Mouse (Mus musculus) liver, postnatal 0 days (tissue): Measurements from ENCODE around the gene Cnnm1. TPM values are rescaled to one million over a fixed set of nuclear protein-coding genes. Genes with fewer than 3 reads are reported as not detected.
A peak's percentile ranks its signal among the peaks of the same experiment; 100 is the strongest.

Experiments
- ATAC-seq: fragments of 200-750 bp; cut with Nextera tagmentation; 2 replicates; pipeline ENCODE4 v1.8.0; 2017; ENCODE audit warnings: mild to moderate bottlenecking, moderate library complexity
- DNase-seq: peaks from one replicate; pipeline ENCODE4 v3.0.0-alpha.2; 2016
- H3K27ac ChIP-seq: fragments of 300-500 bp; sonication (generic); 2 replicates; pipeline ENCODE4 v1.5.1; 2014; ENCODE audit warnings: antibody characterized with exemption, moderate library complexity, mild to moderate bottlenecking, low read depth
- H3K27me3 ChIP-seq: fragments of 300-500 bp; sonication (generic); 2 replicates; pipeline ENCODE4 v1.6.1; 2014; ENCODE audit warnings: low read length, control low read depth, mixed read lengths; ENCODE audit not compliant: insufficient read depth
- H3K36me3 ChIP-seq: fragments of 300-500 bp; sonication (generic); replicated peaks from 2 replicates; pipeline ENCODE4 v1.6.1; 2014; ENCODE audit warnings: mild to moderate bottlenecking, control low read depth, low read length, moderate library complexity, mixed read lengths; ENCODE audit not compliant: insufficient read depth
- H3K4me1 ChIP-seq: fragments of 300-500 bp; sonication (generic); 2 replicates; pipeline ENCODE4 v1.6.1; 2014; ENCODE audit warnings: antibody characterized with exemption, mild to moderate bottlenecking, control low read depth; ENCODE audit not compliant: insufficient read depth
- H3K4me2 ChIP-seq: fragments of 300-500 bp; sonication (generic); 2 replicates; pipeline ENCODE4 v1.6.1; 2014; ENCODE audit warnings: low read depth, mild to moderate bottlenecking, low read length, moderate library complexity, mixed read lengths
- H3K4me3 ChIP-seq: fragments of 300-500 bp; sonication (generic); 2 replicates; pipeline ENCODE4 v1.5.1; 2014; ENCODE audit warnings: low read depth, low read length
- H3K9ac ChIP-seq: fragments of 300-500 bp; sonication (generic); replicated peaks from 2 replicates; pipeline ENCODE4 v1.6.1; 2014; ENCODE audit warnings: mild to moderate bottlenecking, moderate library complexity
- H3K9me3 ChIP-seq: fragments of 300-500 bp; sonication (generic); 2 replicates; pipeline ENCODE4 v1.6.1; 2016; ENCODE audit warnings: mild to moderate bottlenecking, control low read depth, low read length, mixed read lengths
- CTCF ChIP-seq: sonication (generic); IDR thresholded peaks from 2 replicates; pipeline ENCODE4 v1.5.1; 2016; ENCODE audit warnings: antibody characterized with exemption, low read depth
- EP300 ChIP-seq: IDR thresholded peaks from 2 replicates; pipeline ENCODE4 v1.6.1; 2016; ENCODE audit warnings: antibody characterized with exemption, low read depth, mild to moderate bottlenecking
- WGBS: fragments of 180-500 bp; shearing (Covaris S2); extraction: QIAGEN DNeasy Blood & Tissue Kit; methylation state at CpG from one replicate; pipeline ENCODE4 v1.1.7; 2014; ENCODE audit not compliant: insufficient replicate concordance; 5-methylcytosine and 5-hydroxymethylcytosine counted together
- polyA plus RNA-seq: library from polyadenylated mRNA; unstranded; fragments of >200 nt; fragmentation: Nextera tagmentation; extraction: Ambion mirVana; gene quantifications from 2 replicates; pipeline ENCODE4 v1.2.1, GENCODE M21; 2015

The Cnnm1 gene
- polyA plus RNA-seq, 1 experiment from 2014 or later = 0.21 TPM

DNA sequence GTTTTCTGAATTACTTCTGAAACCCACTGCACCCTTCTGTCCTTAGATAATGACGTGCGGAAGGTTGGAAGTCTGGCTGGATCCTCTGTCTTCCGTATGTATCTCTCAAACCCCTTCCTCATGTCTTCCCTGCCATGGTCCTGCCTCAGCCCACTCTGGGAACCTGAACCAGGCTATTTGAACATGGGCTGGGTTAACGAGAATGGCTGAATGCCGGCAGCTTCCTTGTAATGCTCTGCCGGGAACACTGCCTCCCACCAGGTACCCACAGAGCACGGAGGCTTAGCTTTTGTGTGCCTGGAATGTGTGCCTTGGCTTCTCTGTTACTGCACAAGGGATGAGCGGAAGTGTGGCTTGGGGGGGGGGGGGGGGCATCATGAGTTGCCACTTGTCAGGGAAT lies 32.1 kb downstream of the Cnnm1 start:
- no peak for TF ChIP-seq CTCF
- TF ChIP-seq EP300 = no peak
- Histone ChIP-seq H3K4me3 (no peak overlapping the region), H3K9ac (no peak overlapping the region), H3K27me3 (no peaks in the 10 kb centered on the region), H3K9me3 (no peaks in the 10 kb centered on the region), H3K27ac (no peak overlapping the region), H3K4me2 (no peak overlapping the region), H3K4me1 (no peaks in the 10 kb centered on the region), H3K36me3 (no peaks in the 10 kb centered on the region)
- no peak for ATAC-seq
- WGBS = 81% methylated on average over 8 of the region's 8 CpGs
- DNase-seq = no peak

- 87% methylated on average over 7 of the region's 7 CpGs for WGBS
- no peak for DNase-seq
Observed at GRCm38 (mm10) chr19:43472781-43473180, 32.5 kb downstream of the Cnnm1 start.

DNA sequence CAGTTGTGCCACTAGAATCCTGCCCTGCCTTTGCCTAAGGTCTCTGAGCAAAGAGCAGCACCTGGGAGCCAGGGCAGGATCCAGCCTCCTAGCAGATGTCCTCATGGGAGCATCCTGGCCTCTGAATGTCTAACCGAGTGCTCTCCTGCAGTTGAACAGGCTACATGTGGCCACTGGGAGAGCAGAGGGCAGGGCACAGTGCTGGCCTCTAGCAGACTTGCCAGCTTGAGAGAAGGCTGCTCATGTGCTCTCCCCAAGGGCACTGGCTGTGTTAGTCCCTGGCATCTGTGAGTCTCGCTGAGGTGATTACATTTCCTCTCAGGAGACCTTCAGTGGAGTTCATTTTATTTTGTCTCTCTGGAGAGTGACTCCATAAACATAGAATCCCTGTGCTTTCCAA lies 35.4 kb downstream of the Cnnm1 start:
- Histone ChIP-seq H3K27ac (no peak overlapping the region), H3K36me3 (no peaks in the 10 kb centered on the region), H3K4me2 (no peak overlapping the region), H3K9ac (no peak overlapping the region), H3K4me3 (no peak overlapping the region), H3K4me1 (no peaks in the 10 kb centered on the region), H3K9me3 (no peaks in the 10 kb centered on the region), H3K27me3 (no peaks in the 10 kb centered on the region)
- 53% methylated on average over 2 of the region's 2 CpGs for WGBS
- no peak for TF ChIP-seq EP300
- no peak for DNase-seq
- no peak for ATAC-seq

More at GRCm38 (mm10) chr19:43472781-43473180, 32.5 kb downstream of the Cnnm1 start:
- Histone ChIP-seq H3K9me3 (no peaks in the 10 kb centered on the region), H3K4me2 (no peak overlapping the region), H3K4me3 (no peak overlapping the region), H3K4me1 (no peaks in the 10 kb centered on the region), H3K9ac (no peak overlapping the region), H3K27me3 (no peaks in the 10 kb centered on the region), H3K36me3 (no peaks in the 10 kb centered on the region), H3K27ac (no peak overlapping the region)
- no peak for TF ChIP-seq CTCF
- TF ChIP-seq EP300 = no peak
- no peak for ATAC-seq

GRCm38 (mm10) chr19:43476063-43476462 lies 35.8 kb downstream of the Cnnm1 start:
- H3K27me3 ChIP-seq = no peaks in the 10 kb centered on the region
- TF ChIP-seq CTCF (no peak), EP300 (no peak)
- H3K9ac ChIP-seq = no peak overlapping the region
- H3K4me2 ChIP-seq = no peak overlapping the region
- no peak overlapping the region for H3K4me3 ChIP-seq
- ATAC-seq (no peak), DNase-seq (no peak)
- no peaks in the 10 kb centered on the region for H3K9me3 ChIP-seq
- H3K36me3 ChIP-seq = no peaks in the 10 kb centered on the region
- WGBS = 61% methylated on average over 7 of the region's 7 CpGs
- H3K4me1 ChIP-seq = no peaks in the 10 kb centered on the region
- H3K27ac ChIP-seq = no peak overlapping the region

DNA sequence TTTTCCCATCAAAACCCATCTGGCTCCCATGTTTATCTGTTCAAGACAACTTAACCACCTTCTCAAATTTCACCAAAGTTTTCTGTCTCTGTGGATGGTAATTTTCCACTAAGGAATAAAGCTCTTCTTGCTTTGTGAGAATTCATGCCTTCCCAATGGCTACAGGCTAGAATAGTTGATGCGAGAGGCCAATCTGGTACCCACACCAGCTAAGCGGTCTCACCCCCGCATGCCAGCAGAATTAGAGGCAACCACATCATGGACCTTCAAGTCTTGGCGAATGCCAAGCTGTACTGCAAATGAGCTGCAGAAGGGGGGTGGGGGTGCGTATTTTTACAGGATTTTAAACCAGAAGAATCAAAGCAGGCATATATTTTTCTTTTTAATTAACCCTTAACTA lies 37.2 kb downstream of the Cnnm1 start:
- H3K9me3 ChIP-seq = no peaks in the 10 kb centered on the region
- no peak for ATAC-seq
- WGBS = 75% methylated on average over 5 of the region's 5 CpGs
- H3K36me3 ChIP-seq = no peaks in the 10 kb centered on the region
- TF ChIP-seq EP300 = no peak
- TF ChIP-seq CTCF = no peak
- no peaks in the 10 kb centered on the region for H3K27me3 ChIP-seq
- H3K4me3 ChIP-seq = no peak overlapping the region
- H3K4me1 ChIP-seq = no peaks in the 10 kb centered on the region
- no peak overlapping the region for H3K4me2 ChIP-seq
- no peak for DNase-seq
- H3K9ac ChIP-seq = no peak overlapping the region
- no peak overlapping the region for H3K27ac ChIP-seq

GRCm38 (mm10) chr19:43478891-43479290 lies 38.7 kb downstream of the Cnnm1 start:
- DNase-seq = peak; percentile 73
- 17% methylated on average over 5 of the region's 5 CpGs for WGBS

GRCm38 (mm10) chr19:43479431-43479830 lies 39.2 kb downstream of the Cnnm1 start:
- ATAC-seq (no peak), DNase-seq (no peak)
- no peak overlapping the region for H3K27ac ChIP-seq
- no peaks in the 10 kb centered on the region for H3K4me1 ChIP-seq
- no peak overlapping the region for H3K4me3 ChIP-seq
- H3K36me3 ChIP-seq = no peaks in the 10 kb centered on the region
- no peak overlapping the region for H3K9ac ChIP-seq
- TF ChIP-seq CTCF (no peak), EP300 (no peak)
- WGBS = 82% methylated on average over 5 of the region's 5 CpGs
- no peaks in the 10 kb centered on the region for H3K9me3 ChIP-seq
- no peaks in the 10 kb centered on the region for H3K27me3 ChIP-seq
- H3K4me2 ChIP-seq = no peak overlapping the region

More at GRCm38 (mm10) chr19:43478891-43479290, 38.7 kb downstream of the Cnnm1 start:
- TF ChIP-seq CTCF = peak; percentile 91
- TF ChIP-seq EP300 = no peak
- Histone ChIP-seq H3K4me3 (no peak overlapping the region), H3K4me1 (no peaks in the 10 kb centered on the region), H3K9me3 (no peaks in the 10 kb centered on the region), H3K36me3 (no peaks in the 10 kb centered on the region), H3K4me2 (no peak overlapping the region), H3K27ac (no peak overlapping the region), H3K9ac (no peak overlapping the region), H3K27me3 (no peaks in the 10 kb centered on the region)
- ATAC-seq = peak; percentile 36; the same call in 1 of the 2 replicates
